Mouse (Mus musculus) kidney, postnatal 10 days (tissue): ENCODE measurements around the gene Ifitm2.
"Not testable (repeated sequence)": the region's sequence is repeated elsewhere in the genome, so short reads cannot be mapped to it uniquely, and the experiment has no call there.

Experiments
- DNase-seq: peaks from one replicate; pipeline ENCODE4 v3.0.0; 2021; ENCODE audit warnings: mixed read lengths

The Ifitm2 gene

DNA sequence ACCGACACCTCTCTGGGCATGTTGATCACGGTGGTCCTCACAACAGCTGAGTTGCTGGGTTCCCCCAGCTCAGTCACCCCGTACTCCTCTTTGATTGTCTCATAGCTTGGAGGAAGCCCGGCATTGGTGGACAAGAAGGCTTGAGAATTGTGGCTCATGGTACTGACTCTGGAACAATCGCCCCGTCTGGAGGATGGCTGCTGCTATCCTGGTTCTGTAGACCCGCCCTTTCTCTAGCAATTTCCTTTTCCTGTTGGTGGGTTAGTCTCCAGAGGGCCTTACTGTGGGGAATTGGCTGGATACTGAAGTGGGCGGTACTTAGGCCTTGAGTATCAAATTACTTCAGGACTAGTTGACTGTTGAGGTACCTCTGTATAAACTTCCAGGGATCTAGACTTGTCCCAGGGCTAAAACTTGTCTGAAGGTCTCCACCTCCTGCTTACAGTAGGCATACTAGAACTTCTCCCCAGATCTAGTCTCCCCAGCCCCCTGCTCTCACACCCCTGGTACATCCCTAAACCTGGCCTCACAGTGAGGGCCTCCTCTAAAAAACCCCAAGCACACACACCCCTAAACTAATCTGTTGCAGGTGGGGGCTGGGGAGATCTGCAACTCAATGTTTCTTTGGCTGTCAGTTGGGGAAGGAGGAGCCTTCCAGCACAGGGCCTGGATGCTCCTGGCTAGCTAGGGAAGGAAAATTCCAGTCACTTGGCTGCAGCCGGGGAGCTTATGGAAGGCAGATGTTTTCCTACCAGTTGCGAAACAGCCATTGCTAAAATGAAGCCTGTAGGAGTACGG lies at the start of gene Ifitm2, which contains the start of gene Gm45717:
Gene Ifitm2 (minus strand): TSS at position 230 of the 798 bp plus-strand sequence.
Gene Gm45717 (minus strand): TSS at position 180 of the 798 bp plus-strand sequence.
- peak; percentile 92 for DNase-seq

- DNase-seq, result no peak
Observed at GRCm38 (mm10) chr7:141003248-141004010, 47.6 kb upstream of the Ifitm2 start.

DNA sequence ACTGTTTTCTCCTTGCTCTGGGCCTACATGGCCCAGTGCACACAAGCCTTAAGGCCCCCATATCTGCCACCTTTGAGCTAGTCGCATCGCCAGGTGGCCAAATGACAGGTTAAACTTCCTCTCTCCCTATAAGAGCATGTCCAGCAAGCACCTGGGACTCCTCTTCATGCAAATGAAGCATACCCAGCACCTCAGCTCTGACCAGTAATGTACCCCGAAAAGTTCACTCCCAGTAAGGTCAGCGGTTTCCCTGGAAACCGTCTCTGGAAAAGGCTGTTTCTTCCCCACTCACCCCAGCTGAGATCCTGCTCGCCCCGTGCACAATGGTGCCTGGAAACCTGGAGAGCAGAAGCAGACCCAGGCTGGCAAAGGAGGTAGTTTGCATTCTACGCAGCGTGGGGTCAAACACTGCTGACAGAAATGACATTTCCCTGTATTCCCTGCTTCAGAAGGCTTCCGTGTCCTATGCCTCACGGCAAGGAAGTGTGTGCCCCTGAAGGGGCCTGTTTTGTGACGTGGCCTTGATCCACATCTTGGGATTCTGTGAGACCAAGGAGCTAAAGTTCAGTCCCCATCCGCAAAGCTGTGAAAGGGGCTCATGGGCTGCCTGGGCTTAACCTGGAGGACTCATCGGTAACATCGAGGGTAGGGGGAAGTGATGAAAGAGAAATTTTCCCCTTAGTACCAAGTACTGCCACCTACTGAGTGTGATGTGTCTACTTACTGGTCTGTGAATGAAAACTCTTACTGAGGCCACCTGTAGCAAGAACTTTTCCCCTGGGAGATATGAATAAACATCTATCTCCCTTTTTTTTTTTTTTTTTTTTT lies 45.3 kb upstream of the Ifitm2 start:
- DNase-seq, result no peak

DNA sequence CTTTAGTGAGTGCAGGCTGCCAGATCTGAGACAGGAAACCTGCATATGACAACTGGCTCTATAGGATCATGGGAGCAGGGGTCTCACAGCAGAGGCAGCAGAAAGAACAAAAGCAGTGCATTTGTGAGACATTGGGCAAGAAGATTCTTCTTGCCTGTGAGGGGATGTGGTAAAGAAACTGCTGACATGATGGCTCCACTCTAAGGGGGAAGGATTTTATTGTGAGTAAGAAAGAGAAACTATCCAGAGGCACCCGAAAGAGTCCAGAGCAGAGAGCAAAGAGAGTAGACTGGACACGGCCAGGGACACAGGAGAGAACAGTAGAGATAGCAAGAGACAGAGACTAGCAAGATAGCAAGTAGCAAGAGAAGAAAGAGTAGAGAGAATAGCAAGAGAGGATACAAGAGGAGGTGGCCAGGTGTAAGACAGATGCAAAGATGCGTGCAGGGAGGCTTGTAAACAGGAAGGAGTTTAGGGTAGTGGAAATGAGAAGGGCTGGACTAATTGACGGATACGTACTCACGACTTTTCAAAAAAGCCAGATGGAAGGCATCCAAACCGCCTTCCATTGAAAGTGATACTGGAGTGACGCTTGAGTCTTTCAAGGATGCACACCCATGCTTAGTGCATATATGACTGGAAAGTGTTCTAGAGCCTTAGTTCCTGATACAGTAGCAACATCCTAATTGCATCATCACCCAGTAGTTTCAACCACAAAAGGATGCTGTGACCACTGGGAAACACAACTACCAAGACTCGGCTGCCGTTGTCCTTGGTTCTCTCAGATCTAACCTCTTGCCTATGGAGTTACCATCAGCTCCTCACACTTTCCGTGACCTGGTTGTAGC lies 43.3 kb upstream of the Ifitm2 start:
- no peak for DNase-seq

DNA sequence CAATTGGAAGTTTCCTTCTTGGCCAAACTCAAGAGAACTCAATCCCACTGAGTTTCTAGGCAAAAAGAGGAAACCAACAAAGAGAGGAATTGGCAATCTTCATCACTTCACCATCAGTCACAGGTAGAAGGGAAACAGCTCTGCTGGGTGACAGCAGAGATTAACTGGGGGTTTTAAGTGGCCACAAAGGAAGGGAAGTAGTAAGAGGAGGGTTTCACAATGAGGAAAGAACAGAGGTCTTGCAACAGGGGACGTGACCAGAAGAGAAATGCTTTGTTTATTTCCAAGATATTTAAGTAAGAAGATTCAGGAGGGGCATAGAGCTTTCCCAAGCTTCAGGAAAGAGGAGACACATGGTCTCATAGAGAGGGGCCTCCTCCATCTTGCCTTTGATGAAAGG lies 42.0 kb upstream of the Ifitm2 start:
- no peak for DNase-seq

DNA sequence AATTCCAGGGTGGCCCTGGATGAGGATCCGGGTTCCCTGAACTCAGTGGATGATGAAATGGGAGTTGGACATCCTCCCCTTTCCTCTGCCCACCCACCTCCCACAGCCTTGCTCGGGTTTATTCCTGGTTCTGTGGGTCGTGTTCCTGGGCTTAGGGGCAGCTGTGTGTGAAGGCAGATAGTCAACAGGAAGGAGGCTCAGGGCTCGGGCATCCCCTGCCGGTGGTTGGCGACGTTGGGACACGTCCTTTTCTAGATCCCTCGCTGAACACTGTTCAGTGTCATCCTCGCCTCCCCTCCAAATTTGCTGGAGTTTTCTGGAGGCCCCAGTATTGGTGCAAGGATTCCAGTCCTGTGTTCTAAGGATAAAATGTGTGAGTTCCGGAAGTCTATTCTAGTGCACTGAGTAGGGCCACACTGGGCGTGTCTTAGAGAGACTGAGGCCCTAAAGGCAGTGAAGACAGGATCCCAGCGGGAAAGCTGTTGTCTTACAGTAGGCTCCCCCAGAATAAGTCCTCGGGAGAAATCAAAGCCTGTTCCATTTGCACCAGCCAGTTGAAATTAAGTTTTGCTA lies 35.4 kb upstream of the Ifitm2 start:
- no peak for DNase-seq

DNA sequence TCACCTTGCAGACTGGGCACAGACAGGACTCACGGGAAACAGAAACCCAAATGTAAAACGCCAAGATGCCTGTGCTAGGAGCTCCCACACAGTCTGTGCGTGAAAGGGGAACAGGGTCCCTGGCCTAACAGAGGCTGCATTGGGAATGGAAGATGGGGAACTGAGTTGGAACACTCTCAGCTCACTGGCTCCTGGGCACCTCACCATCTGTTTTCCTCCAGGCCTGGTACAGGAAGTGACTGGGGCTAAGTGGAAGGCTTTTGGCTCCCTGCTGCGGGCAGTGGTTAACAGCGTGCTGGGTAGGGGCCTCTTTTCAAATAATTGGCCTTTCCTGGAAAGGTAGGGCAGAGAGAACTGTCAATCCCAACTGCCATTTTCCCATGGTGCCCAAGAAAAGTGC lies 34.8 kb upstream of the Ifitm2 start:
- DNase-seq, result no peak

DNA sequence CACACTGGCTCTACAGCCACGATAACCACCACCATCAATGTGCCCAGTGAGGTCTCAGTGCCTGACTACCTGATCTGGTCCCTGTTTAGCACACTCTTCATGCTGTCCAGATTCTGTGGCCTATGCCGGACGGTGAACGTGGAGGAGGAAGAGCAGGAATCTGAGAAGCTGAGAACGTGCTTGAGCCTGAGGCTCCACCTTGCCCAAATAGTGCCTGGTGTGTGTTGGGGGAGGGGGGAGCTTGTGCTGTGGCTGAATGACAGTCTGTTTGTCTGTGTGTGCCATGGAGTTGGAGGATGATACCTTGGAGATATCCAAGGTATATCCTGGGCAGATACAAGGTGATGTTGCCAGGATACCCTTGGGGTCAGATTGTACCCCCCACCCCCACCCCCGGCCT lies 34.4 kb upstream of the Ifitm2 start:
- DNase-seq, result no peak

GRCm38 (mm10) chr7:140989022-140989421 lies 33.2 kb upstream of the Ifitm2 start:
- DNase-seq, result no peak

- no peak for DNase-seq
Observed at GRCm38 (mm10) chr7:140987182-140988138, 31.7 kb upstream of the Ifitm2 start.

- DNase-seq, result no peak
Observed at GRCm38 (mm10) chr7:140982971-140983370, 27.2 kb upstream of the Ifitm2 start.

DNA sequence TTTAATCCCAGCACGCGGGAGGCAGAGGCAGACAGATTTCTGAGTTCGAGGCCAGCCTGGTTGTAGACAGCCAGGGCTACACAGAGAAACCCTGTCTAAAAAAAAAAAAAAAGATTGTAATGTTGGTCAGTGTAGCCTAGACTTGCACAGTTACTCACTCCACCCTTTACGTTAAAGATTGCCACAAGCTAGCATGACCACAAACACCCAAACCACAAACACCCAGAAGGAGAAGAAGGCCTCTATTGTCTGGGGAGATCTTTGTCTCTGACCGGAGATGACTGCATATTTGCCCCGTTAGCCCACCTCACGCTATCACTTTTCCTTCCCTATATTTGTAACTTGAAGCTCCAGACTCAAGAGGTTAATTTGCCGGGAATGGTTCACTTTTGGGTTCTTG lies 25.9 kb upstream of the Ifitm2 start:
- DNase-seq, result no peak

DNA sequence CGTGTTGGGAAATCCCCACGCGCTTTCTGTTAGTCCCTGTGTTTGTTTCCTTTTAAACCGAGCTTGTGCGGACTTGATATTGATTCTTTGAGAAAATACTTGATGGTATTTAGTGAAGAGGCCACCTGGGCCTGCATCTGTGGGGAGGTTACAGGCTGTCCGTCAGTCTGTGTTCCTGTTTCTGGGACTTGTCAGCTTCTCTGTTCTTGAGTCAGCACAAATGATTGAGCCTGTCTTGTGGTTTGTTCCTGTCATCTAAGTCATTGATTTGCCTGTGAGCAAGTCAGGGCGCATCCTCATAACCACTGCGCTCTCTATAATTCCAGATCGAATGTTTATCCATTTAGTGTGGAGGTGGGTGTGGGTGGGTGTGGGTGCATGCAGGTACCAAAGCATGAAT lies 20.9 kb upstream of the Ifitm2 start:
- DNase-seq, result not testable (repeated sequence)

DNA sequence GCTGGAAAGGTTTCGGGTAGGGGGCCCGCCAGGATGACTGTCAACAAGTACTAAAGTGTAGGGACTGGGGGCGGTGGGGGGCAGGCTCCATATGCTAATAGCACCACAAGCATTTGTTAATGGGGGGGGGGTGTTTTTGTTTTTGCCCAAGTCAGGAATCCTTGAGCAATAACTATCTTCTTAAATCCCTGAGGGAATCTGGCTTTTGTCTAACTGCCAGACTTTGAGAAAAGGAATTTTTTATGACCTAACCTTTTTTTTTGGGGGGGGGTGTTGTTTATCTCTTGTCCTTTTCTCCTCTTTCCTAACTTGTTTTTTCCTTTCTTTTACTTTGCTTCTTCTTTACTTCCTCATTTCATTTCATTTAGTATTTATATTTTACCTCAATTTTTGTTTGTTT lies 19.7 kb upstream of the Ifitm2 start:
- DNase-seq, result no peak

DNA sequence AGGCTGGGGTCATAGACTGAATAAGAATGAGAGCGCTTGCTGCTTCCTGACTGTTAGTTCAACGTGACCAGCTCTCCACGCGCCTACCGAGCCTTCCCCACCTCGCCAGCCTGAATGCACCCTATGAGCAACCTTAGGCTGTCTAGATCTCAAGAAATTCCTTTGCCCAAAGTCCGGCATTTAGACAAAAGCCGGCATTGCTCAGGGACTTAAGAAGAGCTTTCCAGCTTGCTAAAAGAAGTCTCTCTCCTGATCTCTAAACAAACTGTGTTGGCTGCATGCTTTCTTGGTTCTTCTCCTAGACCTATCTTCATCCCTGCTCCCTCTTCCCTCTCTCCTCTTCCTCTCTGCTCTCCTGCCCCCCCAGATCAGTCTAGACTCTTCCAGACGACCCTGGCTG lies 19.2 kb upstream of the Ifitm2 start:
- peak; percentile 15 for DNase-seq

GRCm38 (mm10) chr7:140973396-140974165 lies 17.8 kb upstream of the Ifitm2 start:
- peak; percentile 32 for DNase-seq

DNA sequence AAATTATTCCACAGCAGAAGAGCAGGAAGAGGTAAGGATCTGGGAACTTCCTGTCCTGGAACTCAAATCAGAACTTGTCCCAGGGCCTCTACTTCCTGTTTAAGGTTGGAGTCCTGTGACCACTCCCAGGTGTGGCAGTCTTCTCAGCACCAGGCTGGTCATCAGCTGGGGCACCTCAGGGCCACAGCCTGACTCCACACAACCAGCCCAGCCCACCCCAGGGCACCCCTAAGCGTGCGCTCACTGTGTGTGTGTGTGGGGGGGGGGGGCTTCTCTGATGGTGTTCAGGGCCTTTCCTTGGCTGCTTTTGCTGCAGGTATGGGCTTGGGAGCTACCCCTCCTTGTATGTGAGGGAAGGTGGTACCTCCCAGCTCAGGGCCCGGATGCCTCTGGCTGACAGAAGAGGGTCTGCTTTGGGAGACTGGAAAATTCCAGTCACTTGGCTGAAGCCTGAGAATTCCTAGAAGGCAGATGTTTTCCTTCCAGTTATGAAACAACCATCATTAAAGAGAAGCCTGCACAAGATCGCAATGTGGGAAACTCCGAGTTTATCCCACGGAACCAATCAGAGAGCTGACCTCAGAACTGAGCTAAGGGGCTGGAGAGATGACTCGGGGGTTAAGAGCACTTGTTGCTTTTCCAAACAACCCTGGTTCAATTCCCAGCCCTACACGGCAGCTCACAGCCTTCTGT lies 15.8 kb upstream of the Ifitm2 start:
- peak; percentile 66 for DNase-seq

DNA sequence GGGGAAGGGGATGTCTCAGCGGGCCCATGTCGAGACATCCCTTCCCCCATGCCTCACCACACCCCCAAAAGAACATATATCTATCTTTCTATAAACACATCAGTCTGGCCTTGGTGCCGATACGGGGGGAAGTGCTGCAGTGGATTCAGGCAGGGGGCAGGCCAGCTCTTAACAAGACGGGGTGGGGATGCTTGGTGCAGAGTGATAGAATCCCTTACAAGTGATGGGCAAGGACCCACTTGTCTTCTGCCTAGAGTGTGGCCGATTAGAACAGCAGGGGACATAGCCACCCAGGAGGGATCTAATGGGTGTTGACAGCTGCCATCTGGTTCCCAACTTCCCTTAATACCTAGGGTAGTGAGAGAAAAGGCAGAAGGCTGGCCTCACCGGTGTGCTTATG lies 15.1 kb upstream of the Ifitm2 start:
- DNase-seq, result peak; percentile 16

- not testable (repeated sequence) for DNase-seq
Observed at GRCm38 (mm10) chr7:140968710-140969109, 12.9 kb upstream of the Ifitm2 start.
